Mouse (Mus musculus): ENCODE measurements around the gene Sirt4. TPM values are rescaled to one million over a fixed set of nuclear protein-coding genes. Genes with fewer than 3 reads are reported as not detected.
"Not testable (repeated sequence)": the region's sequence is repeated elsewhere in the genome, so short reads cannot be mapped to it uniquely, and the experiment has no call there.

Sirt4 gene
- polyA plus RNA-seq, 1 experiment from 2014 or later = 6.1 TPM

GRCm38 (mm10) chr5:115505617-115506016 lies 21.1 kb upstream of the Sirt4 start:
- not testable (repeated sequence) for H3K9me3 ChIP-seq (replicated peaks); H3K36me3 ChIP-seq; ATAC-seq (ENCODE audit: low read depth); H3K9ac ChIP-seq; H3K27ac ChIP-seq; H3K27me3 ChIP-seq; H3K4me2 ChIP-seq; DNase-seq; H3K4me3 ChIP-seq (replicated peaks)
- peaks cover 44% of the 10 kb centered on the region for H3K4me1 ChIP-seq (replicated peaks)
- 63% methylated on average over 4 of the region's 4 CpGs for WGBS (ENCODE audit: insufficient replicate concordance)

DNA sequence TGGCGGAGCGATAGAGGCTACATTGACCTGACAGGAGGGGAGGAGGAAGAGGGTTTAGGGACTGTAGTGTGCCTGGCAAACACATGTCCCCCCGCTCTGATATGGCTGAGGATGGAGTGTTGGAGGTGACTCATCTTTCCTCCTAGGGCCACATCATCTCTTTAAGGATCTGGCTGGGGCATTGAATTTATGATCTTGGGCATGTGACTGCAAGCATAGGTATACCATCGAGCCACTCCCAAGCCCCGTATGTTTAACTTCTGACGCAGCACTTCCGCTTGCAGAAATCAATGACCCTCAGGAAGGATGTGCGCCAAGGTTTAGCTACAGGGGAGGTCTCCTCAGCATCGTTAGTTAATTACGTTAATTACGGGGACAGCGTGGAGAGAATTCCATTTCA lies 18.5 kb upstream of the Sirt4 start:
- H3K9ac ChIP-seq = no peak overlapping the region
- no peak overlapping the region for H3K4me2 ChIP-seq
- H3K4me3 ChIP-seq (replicated peaks) = no peak overlapping the region
- no peak overlapping the region for H3K27ac ChIP-seq
- WGBS (ENCODE audit: insufficient replicate concordance) = 56% methylated on average over 12 of the region's 12 CpGs
- no peak for DNase-seq
- 0 out of 2 replicates have a peak, but pooled peaks cover 4% of the 10 kb centered on the region for H3K27me3 ChIP-seq
- H3K9me3 ChIP-seq (replicated peaks) = no peaks in the 10 kb centered on the region
- peaks cover 36% of the 10 kb centered on the region for H3K4me1 ChIP-seq (replicated peaks)
- no peak for ATAC-seq (ENCODE audit: low read depth)
- H3K36me3 ChIP-seq = no peaks in the 10 kb centered on the region

DNA sequence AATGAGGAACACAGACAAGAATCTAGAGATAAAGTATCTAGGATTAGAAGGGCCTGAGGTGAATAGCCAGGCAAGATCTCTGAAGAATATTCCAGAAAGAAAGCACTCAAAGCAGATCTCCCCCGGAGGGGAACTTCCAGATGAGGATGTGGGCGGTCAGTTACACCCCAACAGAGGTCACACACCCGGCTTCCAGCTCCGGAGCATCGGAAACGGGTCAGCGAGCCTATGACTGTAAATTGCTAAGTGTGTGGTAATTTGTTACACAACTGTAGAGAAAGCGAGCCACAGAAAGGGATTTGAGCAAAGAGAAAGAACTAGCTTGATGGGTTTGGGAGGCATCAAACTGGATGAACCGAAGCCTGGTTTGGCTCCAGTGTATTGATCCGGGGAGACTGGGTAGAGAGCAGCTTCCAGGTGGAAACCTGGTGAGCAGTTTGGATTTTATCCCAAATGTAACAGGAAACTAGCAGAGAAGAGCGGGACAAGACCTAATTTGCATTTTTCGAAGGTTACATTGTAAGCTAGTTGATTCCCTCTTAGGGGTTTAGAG lies 15.9 kb upstream of the Sirt4 start:
- WGBS (ENCODE audit: insufficient replicate concordance) = 59% methylated on average over 12 of the region's 12 CpGs
- DNase-seq (no peak), ATAC-seq (ENCODE audit: low read depth) (no peak)
- peaks cover 22% of the 10 kb centered on the region for H3K4me1 ChIP-seq (replicated peaks)
- H3K27me3 ChIP-seq = 0 out of 2 replicates have a peak, but pooled peaks cover under 1% of the 10 kb centered on the region
- H3K36me3 ChIP-seq = no peaks in the 10 kb centered on the region
- H3K4me3 ChIP-seq (replicated peaks) = no peak overlapping the region
- no peak overlapping the region for H3K4me2 ChIP-seq
- H3K9me3 ChIP-seq (replicated peaks) = no peaks in the 10 kb centered on the region
- no peak overlapping the region for H3K9ac ChIP-seq
- no peak overlapping the region for H3K27ac ChIP-seq

GRCm38 (mm10) chr5:115498307-115499240 lies 14.0 kb upstream of the Sirt4 start:
- WGBS (ENCODE audit: insufficient replicate concordance) = 50% methylated on average over 9 of the region's 9 CpGs
- Histone ChIP-seq H3K9ac (no peak overlapping the region), H3K9me3 (replicated peaks) (no peaks in the 10 kb centered on the region), H3K36me3 (no peaks in the 10 kb centered on the region), H3K27me3 (0 out of 2 replicates have a peak, but pooled peaks cover 2% of the 10 kb centered on the region), H3K4me3 (replicated peaks) (no peak overlapping the region), H3K27ac (no peak overlapping the region; the same call in 1 of the 2 replicates), H3K4me2 (no peak overlapping the region), H3K4me1 (replicated peaks) (peaks cover 28% of the 10 kb centered on the region)
- ATAC-seq (ENCODE audit: low read depth) = no peak
- no peak for DNase-seq

GRCm38 (mm10) chr5:115497033-115497432 lies 12.5 kb upstream of the Sirt4 start:
- H3K9me3 ChIP-seq (replicated peaks) = no peaks in the 10 kb centered on the region
- H3K36me3 ChIP-seq = no peaks in the 10 kb centered on the region
- no peak overlapping the region for H3K4me2 ChIP-seq
- no peak for ATAC-seq (ENCODE audit: low read depth)
- H3K4me1 ChIP-seq (replicated peaks) = peaks cover 35% of the 10 kb centered on the region
- no peak overlapping the region for H3K27ac ChIP-seq
- whole genome bisulfite sequencing (ENCODE audit: insufficient replicate concordance) = 69% methylated on average over 7 of the region's 7 CpGs
- H3K4me3 ChIP-seq (replicated peaks) = no peak overlapping the region
- no peak for DNase-seq
- 0 out of 2 replicates have a peak, but pooled peaks cover 2% of the 10 kb centered on the region for H3K27me3 ChIP-seq
- H3K9ac ChIP-seq = no peak overlapping the region

DNA sequence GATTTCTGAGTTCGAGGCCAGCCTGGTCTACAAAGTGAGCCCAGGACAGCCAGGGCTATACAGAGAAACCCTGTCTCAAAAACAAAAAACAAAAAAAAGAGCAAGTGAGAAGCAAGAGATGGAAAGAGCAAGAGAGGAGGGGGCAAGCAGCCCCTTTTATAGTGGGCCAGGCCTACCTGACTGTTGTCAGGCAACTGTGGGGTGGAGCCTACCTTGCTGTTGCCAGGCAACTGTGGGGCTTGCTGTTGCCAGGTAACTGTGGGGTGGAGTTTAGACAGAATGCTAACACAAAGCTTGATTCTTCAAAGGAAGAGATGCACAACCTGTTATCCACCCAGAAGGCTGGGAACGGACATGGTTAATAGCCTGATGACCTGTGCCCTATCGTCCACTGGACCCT lies 11.1 kb upstream of the Sirt4 start:
- not testable (repeated sequence) for H3K9me3 ChIP-seq (replicated peaks); H3K4me3 ChIP-seq (replicated peaks); H3K9ac ChIP-seq; ATAC-seq (ENCODE audit: low read depth); H3K27ac ChIP-seq; H3K4me2 ChIP-seq; H3K27me3 ChIP-seq; H3K36me3 ChIP-seq; DNase-seq
- WGBS (ENCODE audit: insufficient replicate concordance) = 69% methylated on average over 3 of the region's 3 CpGs
- peaks cover 48% of the 10 kb centered on the region for H3K4me1 ChIP-seq (replicated peaks)

- Histone ChIP-seq H3K27me3 (0 out of 2 replicates have a peak, but pooled peaks cover 2% of the 10 kb centered on the region), H3K4me3 (replicated peaks) (no peak overlapping the region), H3K4me2 (no peak overlapping the region), H3K36me3 (no peaks in the 10 kb centered on the region), H3K9ac (no peak overlapping the region), H3K27ac (no peak overlapping the region), H3K9me3 (replicated peaks) (no peaks in the 10 kb centered on the region), H3K4me1 (replicated peaks) (peaks cover 43% of the 10 kb centered on the region)
- ATAC-seq (ENCODE audit: low read depth) (no peak), DNase-seq (no peak)
- WGBS (ENCODE audit: insufficient replicate concordance) = 54% methylated on average over 5 of the region's 5 CpGs
Observed at GRCm38 (mm10) chr5:115493441-115493840, 8.9 kb upstream of the Sirt4 start.

- no peak overlapping the region; the same call in 1 of the 2 replicates for H3K9ac ChIP-seq
- peaks cover 45% of the 10 kb centered on the region for H3K4me1 ChIP-seq (replicated peaks)
- DNase-seq (no peak), ATAC-seq (ENCODE audit: low read depth) (no peak)
- H3K9me3 ChIP-seq (replicated peaks) = no peaks in the 10 kb centered on the region
- WGBS (ENCODE audit: insufficient replicate concordance) = 59% methylated on average over 6 of the region's 6 CpGs
- no peaks in the 10 kb centered on the region for H3K36me3 ChIP-seq
- no peak overlapping the region for H3K4me3 ChIP-seq (replicated peaks)
- H3K27me3 ChIP-seq = 0 out of 2 replicates have a peak, but pooled peaks cover 2% of the 10 kb centered on the region
- no peak overlapping the region for H3K4me2 ChIP-seq
- no peak overlapping the region; the same call in 1 of the 2 replicates for H3K27ac ChIP-seq
Observed at GRCm38 (mm10) chr5:115492711-115493335, 8.3 kb upstream of the Sirt4 start.

DNA sequence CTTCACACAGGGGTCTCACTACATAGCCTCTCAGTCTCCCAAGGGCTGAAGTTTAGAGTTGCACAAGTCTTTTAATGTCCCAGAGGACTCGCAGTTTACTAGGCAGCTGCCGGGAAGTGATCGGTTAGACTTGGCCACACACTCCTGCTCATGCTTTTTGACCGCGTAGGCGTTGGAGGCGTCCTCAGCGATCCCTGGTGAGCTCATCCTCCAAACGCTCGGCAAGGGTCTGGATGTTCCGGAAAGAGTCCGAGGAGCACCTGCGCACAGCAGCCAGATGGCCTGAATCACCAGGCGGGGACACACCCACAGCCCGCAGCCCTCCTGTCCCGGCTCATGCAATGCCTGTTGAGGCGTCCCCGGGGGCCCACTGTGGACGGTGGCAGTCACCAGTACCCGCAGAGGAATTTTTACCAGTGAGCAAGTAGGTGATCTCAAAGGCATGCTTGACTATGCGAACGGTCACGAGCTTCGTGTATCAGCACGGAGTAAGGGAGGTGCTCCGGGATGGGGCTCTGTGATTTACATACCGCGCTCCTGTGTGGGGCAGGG lies 7.3 kb upstream of the Sirt4 start:
- 0 out of 2 replicates have a peak, but pooled peaks cover 2% of the 10 kb centered on the region for H3K27me3 ChIP-seq
- ATAC-seq (ENCODE audit: low read depth) (no peak), DNase-seq (peak; percentile 28)
- H3K9ac ChIP-seq = peak overlapping the region; percentile 68
- H3K4me1 ChIP-seq (replicated peaks) = peaks cover 45% of the 10 kb centered on the region
- H3K9me3 ChIP-seq (replicated peaks) = no peaks in the 10 kb centered on the region
- H3K36me3 ChIP-seq = no peaks in the 10 kb centered on the region
- H3K4me3 ChIP-seq (replicated peaks) = peak overlapping the region; percentile 31
- peak overlapping the region; percentile 57 for H3K27ac ChIP-seq
- H3K4me2 ChIP-seq = peak overlapping the region; percentile 66
- WGBS (ENCODE audit: insufficient replicate concordance) = 4% methylated on average over 28 of the region's 28 CpGs

DNA sequence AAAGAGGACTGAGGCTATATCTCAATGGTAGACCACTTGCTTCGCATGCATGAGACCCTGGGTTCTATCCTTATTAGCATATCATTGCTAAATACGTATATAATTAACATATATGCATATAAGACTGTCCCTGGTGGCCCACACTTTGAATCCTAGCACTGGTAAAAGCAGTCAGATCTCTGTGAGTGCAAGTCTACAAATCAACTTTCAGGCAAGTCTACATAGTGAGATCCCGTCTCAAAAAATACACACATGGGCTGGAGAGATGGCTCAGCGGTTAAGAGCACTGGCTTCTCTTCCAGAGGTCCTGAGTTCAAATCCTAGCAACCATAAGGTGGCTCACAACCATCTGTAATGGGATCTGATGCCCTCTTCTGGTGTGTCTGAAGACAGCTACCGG lies 6.6 kb upstream of the Sirt4 start:
- H3K4me2 ChIP-seq = peak overlapping the region; percentile 66
- H3K36me3 ChIP-seq = no peaks in the 10 kb centered on the region
- ATAC-seq (ENCODE audit: low read depth) = no peak
- peaks cover 45% of the 10 kb centered on the region for H3K4me1 ChIP-seq (replicated peaks)
- H3K27me3 ChIP-seq = 0 out of 2 replicates have a peak, but pooled peaks cover 2% of the 10 kb centered on the region
- DNase-seq = no peak
- H3K4me3 ChIP-seq (replicated peaks) = peak overlapping the region; percentile 21; the same call in 1 of the 2 replicates
- WGBS (ENCODE audit: insufficient replicate concordance) = 22% methylated on average over 5 of the region's 5 CpGs
- H3K9ac ChIP-seq = peak overlapping the region; percentile 61
- peak overlapping the region; percentile 100 for H3K27ac ChIP-seq
- H3K9me3 ChIP-seq (replicated peaks) = no peaks in the 10 kb centered on the region

- Histone ChIP-seq H3K9me3 (replicated peaks) (no peaks in the 10 kb centered on the region), H3K4me1 (replicated peaks) (peaks cover 45% of the 10 kb centered on the region), H3K36me3 (no peaks in the 10 kb centered on the region), H3K4me2 (peak overlapping the region; percentile 66), H3K27me3 (0 out of 2 replicates have a peak, but pooled peaks cover 2% of the 10 kb centered on the region), H3K9ac (peak overlapping the region; percentile 61), H3K27ac (peak overlapping the region; percentile 100), H3K4me3 (replicated peaks) (peak overlapping the region; percentile 21)
- ATAC-seq (ENCODE audit: low read depth) (peak; percentile 1; the same call in 1 of the 2 replicates), DNase-seq (no peak)
- WGBS (ENCODE audit: insufficient replicate concordance) = 4% methylated on average over 8 of the region's 8 CpGs
Observed at GRCm38 (mm10) chr5:115490638-115491000, 6.1 kb upstream of the Sirt4 start.

All from liver, embryonic 13.5 days (tissue).